ENCODE assay signal across 8 mouse cellular contexts in genomic region chr11:117654380-117654924, GRCm38 (mm10). TPM values are rescaled to one million over a fixed set of nuclear protein-coding genes. Genes with fewer than 3 reads are reported as not detected.
A peak's percentile ranks its signal among the peaks of the same experiment; 100 is the strongest.
DNase-seq lines count a peak whose midpoint lies in the region; ATAC-seq lines count a peak whose summit lies in the region.

No protein-coding gene starts in this region.

- H3K9me3 ChIP-seq in forebrain, embryonic 14.5 days (replicated peaks; ENCODE audit: control insufficient read depth, low read length), result no peaks in the 10 kb centered on the region
- no peaks in the 10 kb centered on the region for H3K9me3 ChIP-seq in neural tube, embryonic 15.5 days (replicated peaks)

- H3K4me3 ChIP-seq in forebrain, embryonic 14.5 days (ENCODE audit: low read depth, low read length), result peak overlapping the region; percentile 87
- H3K4me3 ChIP-seq in neural tube, embryonic 15.5 days (replicated peaks), result peak overlapping the region; percentile 89

- H3K36me3 ChIP-seq in forebrain, embryonic 14.5 days (ENCODE audit: control insufficient read depth, insufficient read depth, low read length), result no peaks in the 10 kb centered on the region
- no peaks in the 10 kb centered on the region for H3K36me3 ChIP-seq in neural tube, embryonic 15.5 days

- WGBS in forebrain, embryonic 14.5 days, result under 1% methylated on average over 66 of the region's 71 CpGs
- under 1% methylated on average over 68 of the region's 71 CpGs for WGBS in neural tube, embryonic 15.5 days

- H3K4me1 ChIP-seq in forebrain, embryonic 14.5 days (ENCODE audit: control insufficient read depth, insufficient read depth, low read length), result peaks cover 33% of the 10 kb centered on the region
- H3K4me1 ChIP-seq in neural tube, embryonic 15.5 days, result peaks cover 45% of the 10 kb centered on the region

- peak overlapping the region; percentile 98 for H3K9ac ChIP-seq in forebrain, embryonic 14.5 days (ENCODE audit: low read length)
- peak overlapping the region; percentile 93 for H3K9ac ChIP-seq in neural tube, embryonic 15.5 days (replicated peaks)

- ATAC-seq in forebrain, embryonic 14.5 days, result peak; percentile 95
- peak; percentile 97 for ATAC-seq in neural tube, embryonic 15.5 days (ENCODE audit: low FRiP score)

- peak overlapping the region; percentile 99 for H3K27ac ChIP-seq in forebrain, embryonic 14.5 days (ENCODE audit: low read depth, low read length)
- H3K27ac ChIP-seq in neural tube, embryonic 15.5 days (replicated peaks), result peak overlapping the region; percentile 99

- 0 out of 2 replicates have a peak, but pooled peaks cover 3% of the 10 kb centered on the region for H3K27me3 ChIP-seq in forebrain, embryonic 14.5 days (replicated peaks; ENCODE audit: control insufficient read depth, insufficient read depth, low read length)
- peaks cover 4% of the 10 kb centered on the region; the same call in 1 of the 2 replicates for H3K27me3 ChIP-seq in neural tube, embryonic 15.5 days (replicated peaks)

- DNase-seq in ES-CJ7 (ENCODE audit: low read depth, low spot score), result peak; percentile 100
- peak; percentile 100 for DNase-seq in cerebellum, adult 11 months
- peak; percentile 100 for DNase-seq in forebrain, embryonic 14.5 days (ENCODE audit: low spot score)
- DNase-seq in heart, postnatal 14 days, result peak; percentile 98
- peak; percentile 100 for DNase-seq in layer of hippocampus, adult 11-12 months (ENCODE audit: low spot score)
- peak; percentile 100 for DNase-seq in lung, adult 18-20 months
- DNase-seq in testis, postnatal 14 days (ENCODE audit: low spot score), result peak; percentile 100

- intact Hi-C loops in heart, postnatal 14 days (cut with DNase I), result loop anchor here (5.0 kb wide), 2 partner anchors 132 to 267 kb away; no protein-coding TSS in a partner anchor

- H3K4me2 ChIP-seq in forebrain, embryonic 14.5 days (ENCODE audit: low read length), result peak overlapping the region; percentile 92
- H3K4me2 ChIP-seq in neural tube, embryonic 15.5 days, result peak overlapping the region; percentile 81

RNA-seq across cellular contexts. Expression of gene Tnrc6c, which starts 0.4 kb away (rescaled TPM):
- polyA plus RNA-seq in forebrain, embryonic 14.5 days (2014; fragmentation: Nextera tagmentation; extraction: Ambion mirVana), result 20.0 and 24.5 TPM in 2 replicates
- 10 to 100 TPM; 36.2 to 36.5 TPM for total RNA-seq in heart, postnatal 14 days (2021)
- polyA plus RNA-seq in neural tube, embryonic 15.5 days (2015; fragmentation: Nextera tagmentation; extraction: Ambion mirVana), result 20.5 and 23.6 TPM in 2 replicates

Comparison
In these comparisons a context has a peak if more than half of its experiments do, and no peak if none do; other contexts are left out.
1. Peak in every context shown above with its lines: DNase-seq, ATAC-seq, H3K4me3 ChIP-seq and H3K27ac ChIP-seq.